Mouse (Mus musculus) brain, embryonic 14.5 days (tissue): ENCODE measurements around the gene Ppp6c.

Source experiments
- CTCF ChIP-seq: fragments of 200-500 bp; IDR thresholded peaks from 2 replicates; pipeline ENCODE4 v1.5.1; 2012; ENCODE audit warnings: inconsistent platforms, mild to moderate bottlenecking, moderate library complexity, borderline replicate concordance; ENCODE audit not compliant: insufficient read depth, insufficient read length; ENCODE audit errors: extremely low read depth
- POLR2A ChIP-seq: fragments of 200-500 bp; IDR thresholded peaks from 2 replicates; pipeline ENCODE4 v1.6.1; 2012; ENCODE audit warnings: mild to moderate bottlenecking, inconsistent platforms, borderline replicate concordance; ENCODE audit not compliant: poor library complexity, insufficient read depth, insufficient read length, severe bottlenecking; ENCODE audit errors: extremely low read depth

GRCm38 (mm10) chr2:39146469-39146868 is 79.8 kb downstream of the Ppp6c start:
- TF ChIP-seq POLR2A (no peak), CTCF (no peak)
